ENCODE assay signal across 10 mouse cellular contexts in the genomic region with DNA sequence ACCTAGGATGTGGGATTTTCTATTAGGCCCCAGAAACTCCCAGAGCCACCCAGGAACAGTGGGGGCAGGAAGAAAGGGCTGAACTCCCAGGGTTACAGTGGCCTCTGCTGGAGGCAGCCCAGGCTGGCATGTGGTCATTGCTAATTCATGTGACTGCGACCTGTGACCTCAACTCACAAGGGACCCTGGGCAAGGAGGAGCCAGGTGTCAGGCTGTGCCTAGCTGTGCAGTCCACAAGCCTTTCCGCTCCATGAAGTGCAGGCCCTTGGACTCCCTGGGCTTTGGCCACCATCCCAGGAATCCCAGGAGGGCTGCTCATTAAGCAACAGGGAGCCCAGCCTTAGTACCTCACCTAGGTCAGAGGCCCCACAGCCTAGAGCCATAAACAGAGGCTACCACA. TPM values are rescaled to one million over a fixed set of nuclear protein-coding genes. Genes with fewer than 3 reads are reported as not detected.
DNase-seq lines count a peak whose midpoint lies in the region; ATAC-seq and TF ChIP-seq lines count a peak whose summit lies in the region.
"Had no signal": no experiment of that assay in that cellular context is flagged by ENCODE, and none has a peak within 500 bp of the region (broad histone marks: within the 10 kb centered on the region; RNA-seq: fewer than 3 reads in every experiment).

No protein-coding gene starts in this region.

- H3K4me2 ChIP-seq in hindbrain, embryonic 12.5 days (replicated peaks) = no peak overlapping the region
- H3K4me2 ChIP-seq: midbrain, embryonic 12.5 days had no signal

- in situ Hi-C loops in Patski (cut with MboI; ENCODE audit: low pct_unique_long_range_greater_than_20kb) = loop anchor here (5.0 kb wide), 2 partner anchors 46 to 291 kb away; no protein-coding TSS in a partner anchor

- H3K27me3 ChIP-seq in Patski = no peaks in the 10 kb centered on the region
- no peaks in the 10 kb centered on the region for H3K27me3 ChIP-seq in hindbrain, embryonic 12.5 days
- H3K27me3 ChIP-seq: midbrain, embryonic 12.5 days had no signal

- H3K9me3 ChIP-seq in hindbrain, embryonic 12.5 days (replicated peaks) = no peaks in the 10 kb centered on the region
- H3K9me3 ChIP-seq: midbrain, embryonic 12.5 days had no signal

- no peak overlapping the region for H3K9ac ChIP-seq in hindbrain, embryonic 12.5 days
- H3K9ac ChIP-seq: midbrain, embryonic 12.5 days had no signal

- TF ChIP-seq CTCF in left cerebral cortex, adult 2 months (IDR thresholded peaks at IDR 0.05) = peak; percentile 24
- no peak for TF ChIP-seq CTCF in Patski (IDR thresholded peaks at IDR 0.05)

- no peak overlapping the region for H3K4me3 ChIP-seq in left cerebral cortex, adult 2 months
- no peak overlapping the region for H3K4me3 ChIP-seq in hindbrain, embryonic 12.5 days
- H3K4me3 ChIP-seq: midbrain, embryonic 12.5 days had no signal

- H3K36me3 ChIP-seq in hindbrain, embryonic 12.5 days = no peaks in the 10 kb centered on the region
- H3K36me3 ChIP-seq: midbrain, embryonic 12.5 days had no signal

- intact Hi-C loops in left cerebral cortex, adult 2 months (cut with DNase I) = loop anchor here (10.0 kb wide), 1 partner anchor 227 kb away; no protein-coding TSS in a partner anchor

- no peak overlapping the region for H3K27ac ChIP-seq in left cerebral cortex, adult 2 months
- no peak overlapping the region for H3K27ac ChIP-seq in hindbrain, embryonic 12.5 days
- H3K27ac ChIP-seq: midbrain, embryonic 12.5 days had no signal

- DNase-seq in left cerebral cortex, adult 2 months (ENCODE audit: extremely low spot score in 1 of 2, low spot score in 2 of 2) = no peak
- DNase-seq in left cerebral cortex, adult 18-20 months (ENCODE audit: low spot score in 2 of 2) = no peak
- DNase-seq in Patski (ENCODE audit: low read depth, low spot score) = no peak
- peak; percentile 90 for DNase-seq in kidney, adult 18-20 months
- peak; percentile 58 for DNase-seq in lung, postnatal 10 days
- no peak for DNase-seq in urinary bladder, postnatal 14 days (ENCODE audit: low spot score)
- DNase-seq in gastrocnemius, postnatal 4 days (ENCODE audit: low spot score in 2 of 2) = no peak
- DNase-seq: cerebellum, adult 9-11 months had no signal

- 71% methylated on average over 2 of the region's 2 CpGs for WGBS in hindbrain, embryonic 12.5 days

- H3K4me1 ChIP-seq in hindbrain, embryonic 12.5 days = peaks cover 28% of the 10 kb centered on the region

- POLR2A ChIA-PET in Patski (lab: Charles Lee) = no interaction called here

- CTCF ChIA-PET in Patski (lab: Charles Lee) = interaction anchor here (1.4 to 1.9 kb wide), 3 partner anchors 23 to 125 kb away, joined by 5 to 6 read pairs (median 6); no protein-coding TSS in a partner anchor

- ATAC-seq in Patski = peak; percentile 36
- no peak for ATAC-seq in hindbrain, embryonic 12.5 days (ENCODE audit: low FRiP score)

RNA-seq across cellular contexts. Expression of gene Col18a1, which starts 38.4 kb away (rescaled TPM):
- total RNA-seq in left cerebral cortex, adult 2 months (2021) = 1 to 10 TPM; 3.6 to 3.8 TPM
- total RNA-seq in left cerebral cortex, adult 18-20 months (2021) = 1 to 10 TPM; 4.4 to 4.5 TPM
- polyA plus RNA-seq in Patski (2021) = 449 TPM
- 10 to 100 TPM; 93.9 to 94.1 TPM for total RNA-seq in gastrocnemius, postnatal 4 days (2021)
- 103 and 109 TPM in 2 replicates for polyA plus RNA-seq in hindbrain, embryonic 12.5 days (2016; fragmentation: Nextera tagmentation; extraction: Ambion mirVana)

Comparison
In these comparisons a context has a peak if more than half of its experiments do, and no peak if none do; other contexts are left out.
1. DNase-seq: peak in kidney, adult 18-20 months (single experiment) and lung, postnatal 10 days (single experiment); none in left cerebral cortex, adult 2 months (0 of 2), left cerebral cortex, adult 18-20 months (0 of 2), Patski (single experiment), urinary bladder, postnatal 14 days (single experiment) and gastrocnemius, postnatal 4 days (0 of 2).
2. RNA of gene Col18a1, which starts 38.4 kb away (total RNA-seq): 93.9 to 94.1 TPM in gastrocnemius, postnatal 4 days; 4.4 to 4.5 TPM in left cerebral cortex, adult 18-20 months and 3.6 to 3.8 TPM in left cerebral cortex, adult 2 months; every median in the first group is over 10 times any median in the second.